Mouse (Mus musculus) stomach, embryonic 14.5 days (tissue): ENCODE measurements around the gene Acot5. TPM values are rescaled to one million over a fixed set of nuclear protein-coding genes. Genes with fewer than 3 reads are reported as not detected.

Experiments used
- ATAC-seq: fragments of 200-750 bp; cut with Nextera tagmentation; 2 replicates; pipeline ENCODE4 v1.8.0; 2017; ENCODE audit warnings: low read depth, moderate TSS enrichment; ENCODE audit not compliant: insufficient number of reproducible peaks, insufficient read depth, low FRiP score
- H3K27ac ChIP-seq: fragments of 300-500 bp; sonication (generic); 2 replicates; pipeline ENCODE4 v1.5.1; 2014; ENCODE audit warnings: mild to moderate bottlenecking, low read length, moderate library complexity, mixed read lengths
- H3K27me3 ChIP-seq: fragments of 300-500 bp; sonication (generic); 2 replicates; pipeline ENCODE4 v1.6.1; 2014; ENCODE audit warnings: low read length, control low read depth, mixed read lengths; ENCODE audit not compliant: control insufficient read depth, insufficient read depth
- H3K36me3 ChIP-seq: fragments of 300-500 bp; sonication (generic); 2 replicates; pipeline ENCODE4 v1.6.1; 2014; ENCODE audit warnings: mild to moderate bottlenecking, control low read depth, low read length, moderate library complexity, mixed read lengths; ENCODE audit not compliant: control insufficient read depth, insufficient read depth
- H3K4me1 ChIP-seq: fragments of 300-500 bp; sonication (generic); 2 replicates; pipeline ENCODE4 v1.6.1; 2014; ENCODE audit warnings: low read length, control low read depth, mixed read lengths; ENCODE audit not compliant: control insufficient read depth, insufficient read depth
- H3K4me2 ChIP-seq: fragments of 300-500 bp; sonication (generic); replicated peaks from 2 replicates; pipeline ENCODE4 v1.6.1; 2014; ENCODE audit warnings: low read depth, low read length, control low read depth
- H3K4me3 ChIP-seq: fragments of 300-500 bp; sonication (generic); 2 replicates; pipeline ENCODE4 v1.5.1; 2014; ENCODE audit warnings: low read depth, low read length, control low read depth
- H3K9ac ChIP-seq: fragments of 300-500 bp; sonication (generic); replicated peaks from 2 replicates; pipeline ENCODE4 v1.6.1; 2014; ENCODE audit warnings: low read depth, mild to moderate bottlenecking, control low read depth, low read length, moderate library complexity, mixed read lengths
- H3K9me3 ChIP-seq: fragments of 300-500 bp; sonication (generic); 2 replicates; pipeline ENCODE4 v1.6.1; 2016; ENCODE audit warnings: low read depth, low read length, control low read depth; ENCODE audit not compliant: control insufficient read depth
- WGBS: fragments of 180-500 bp; shearing (Covaris S2); extraction: QIAGEN DNeasy Blood & Tissue Kit; methylation state at CpG from one replicate; pipeline ENCODE4 v1.1.7; 2014; 5-methylcytosine and 5-hydroxymethylcytosine counted together
- polyA plus RNA-seq: library from polyadenylated mRNA; unstranded; fragments of >200 nt; fragmentation: Nextera tagmentation; extraction: Ambion mirVana; gene quantifications from 2 replicates; pipeline ENCODE4 v1.2.1, GENCODE M21; 2014

The Acot5 gene
- polyA plus RNA-seq, 1 experiment from 2014 or later, result not detected

- Histone ChIP-seq H3K27me3 (no peaks in the 10 kb centered on the region), H3K9ac (no peak overlapping the region), H3K4me2 (peak overlapping the region; percentile 39), H3K36me3 (no peaks in the 10 kb centered on the region), H3K27ac (no peak overlapping the region), H3K4me3 (peak overlapping the region; percentile 62), H3K4me1 (no peaks in the 10 kb centered on the region), H3K9me3 (no peaks in the 10 kb centered on the region)
- no peak for ATAC-seq
- 41% methylated on average over 6 of the region's 6 CpGs for WGBS
These were observed 44.6 kb downstream of the Acot5 start for GRCm38 (mm10) chr12:84113676-84114075.

GRCm38 (mm10) chr12:84114153-84114994, 45.2 kb downstream of the Acot5 start, which contains the start of gene Dnal1:
Dnal1 (plus strand) TSS chr12:84114366.
- Histone ChIP-seq H3K27me3 (no peaks in the 10 kb centered on the region), H3K9me3 (no peaks in the 10 kb centered on the region), H3K9ac (peak within 1 kb of the TSS; percentile 15), H3K36me3 (no peaks in the 10 kb centered on the region), H3K4me1 (no peaks in the 10 kb centered on the region), H3K27ac (no peak within 1 kb of the TSS), H3K4me2 (peak within 1 kb of the TSS; percentile 39), H3K4me3 (peak within 1 kb of the TSS; percentile 62)
- 2% methylated on average over 31 of the region's 35 CpGs for WGBS
- ATAC-seq, result peak; percentile 97

GRCm38 (mm10) chr12:84119584-84119983, 50.5 kb downstream of the Acot5 start:
- no peaks in the 10 kb centered on the region for H3K9me3 ChIP-seq
- no peaks in the 10 kb centered on the region for H3K36me3 ChIP-seq
- no peak for ATAC-seq
- no peaks in the 10 kb centered on the region for H3K27me3 ChIP-seq
- no peaks in the 10 kb centered on the region for H3K4me1 ChIP-seq
- no peak overlapping the region for H3K9ac ChIP-seq
- H3K4me2 ChIP-seq, result no peak overlapping the region
- H3K4me3 ChIP-seq, result no peak overlapping the region
- 94% methylated on average over 5 of the region's 5 CpGs for WGBS
- H3K27ac ChIP-seq, result no peak overlapping the region

Other genes with a start within 250 kb of the Acot5 start
- 34.8 and 36.5 TPM in 2 replicates for gene Numb, start 147.4 kb upstream of the Acot5 start, polyA plus RNA-seq
- gene Riox1, start 118.7 kb upstream of the Acot5 start, polyA plus RNA-seq, result 10.1 and 11.7 TPM in 2 replicates
- gene Heatr4, start 84.5 kb upstream of the Acot5 start, polyA plus RNA-seq, result 0.10 and 0.11 TPM in 2 replicates
- gene Acot2, start 81.5 kb upstream of the Acot5 start, polyA plus RNA-seq, result 27.2 and 27.3 TPM in 2 replicates
- gene Acot1, start 59.8 kb upstream of the Acot5 start, polyA plus RNA-seq, result 44.4 and 48.8 TPM in 2 replicates
- gene Acot4, start 30.9 kb upstream of the Acot5 start, polyA plus RNA-seq, result 0.33 and 0.70 TPM in 2 replicates
- not detected in 2 replicates for gene Gm49366, start 30.4 kb upstream of the Acot5 start, polyA plus RNA-seq
- 0.29 TPM in 1 of 2 replicates, not detected in the other for gene Acot3, start 17.2 kb upstream of the Acot5 start, polyA plus RNA-seq
- 1.7 and 2.5 TPM in 2 replicates for gene Acot6, start 31.3 kb downstream of the Acot5 start, polyA plus RNA-seq
- gene Dnal1, start 45.0 kb downstream of the Acot5 start, polyA plus RNA-seq, result 3.8 and 5.7 TPM in 2 replicates
- 0.45 and 0.90 TPM in 2 replicates for gene Pnma1, start 79.2 kb downstream of the Acot5 start, polyA plus RNA-seq
- 10.2 and 10.6 TPM in 2 replicates for gene Elmsan1, start 149.6 kb downstream of the Acot5 start, polyA plus RNA-seq
- gene Ptgr2, start 215.9 kb downstream of the Acot5 start, polyA plus RNA-seq, result 18.5 and 19.9 TPM in 2 replicates
- gene Zfp410, start 247.5 kb downstream of the Acot5 start, polyA plus RNA-seq, result 76.9 and 77.0 TPM in 2 replicates